Mouse (Mus musculus) megakaryocyte, embryonic 14.5 days (primary cell): Measurements from ENCODE around the gene Tomm40l.

Source experiments
- FLI1 ChIP-seq: IDR thresholded peaks from 2 replicates; pipeline ENCODE4 v1.6.1; 2012; ENCODE audit warnings: low read length, inconsistent platforms, mixed read lengths
- GATA1 ChIP-seq: IDR thresholded peaks from 3 replicates; pipeline ENCODE4 v1.6.1; 2012; ENCODE audit warnings: mixed read lengths, low read length, inconsistent platforms, borderline replicate concordance

- no peak for TF ChIP-seq GATA1
- TF ChIP-seq FLI1: no peak
Measured at GRCm38 (mm10) chr1:171234538-171234937, 12.2 kb upstream of the Tomm40l start.
